Mouse (Mus musculus) liver, embryonic 13.5 days (tissue): ENCODE measurements around the gene Nav3. TPM values are rescaled to one million over a fixed set of nuclear protein-coding genes. Genes with fewer than 3 reads are reported as not detected.

Experiments used
- ATAC-seq: fragments of 200-750 bp; cut with Nextera tagmentation; 2 replicates; pipeline ENCODE4 v1.8.0; 2017; ENCODE audit warnings: low read depth, mild to moderate bottlenecking, moderate number of reproducible peaks, moderate library complexity
- DNase-seq: peaks from one replicate; pipeline ENCODE4 v3.0.0; 2022
- H3K27ac ChIP-seq: fragments of 300-500 bp; sonication (generic); 2 replicates; pipeline ENCODE4 v1.5.1; 2015; ENCODE audit warnings: moderate library complexity, mild to moderate bottlenecking, inconsistent platforms
- H3K27me3 ChIP-seq: fragments of 300-500 bp; sonication (generic); 2 replicates; pipeline ENCODE4 v1.6.1; 2015; ENCODE audit warnings: mild to moderate bottlenecking, inconsistent platforms
- H3K36me3 ChIP-seq: fragments of 300-500 bp; sonication (generic); 2 replicates; pipeline ENCODE4 v1.6.1; 2015; ENCODE audit warnings: mild to moderate bottlenecking, inconsistent platforms
- H3K4me1 ChIP-seq: fragments of 300-500 bp; sonication (generic); replicated peaks from 2 replicates; pipeline ENCODE4 v1.6.1; 2015; ENCODE audit warnings: inconsistent platforms
- H3K4me2 ChIP-seq: fragments of 300-500 bp; sonication (generic); 2 replicates; pipeline ENCODE4 v1.6.1; 2015; ENCODE audit warnings: inconsistent platforms, mild to moderate bottlenecking, moderate library complexity
- H3K4me3 ChIP-seq: fragments of 300-500 bp; sonication (generic); replicated peaks from 2 replicates; pipeline ENCODE4 v1.5.1; 2015; ENCODE audit warnings: mild to moderate bottlenecking, inconsistent platforms
- H3K9ac ChIP-seq: fragments of 300-500 bp; sonication (generic); 2 replicates; pipeline ENCODE4 v1.6.1; 2015; ENCODE audit warnings: mild to moderate bottlenecking, inconsistent platforms
- H3K9me3 ChIP-seq: fragments of 300-500 bp; sonication (generic); replicated peaks from 2 replicates; pipeline ENCODE4 v1.6.1; 2016; ENCODE audit warnings: inconsistent platforms
- WGBS: fragments of 180-500 bp; shearing (Covaris S2); methylation state at CpG from one replicate; pipeline ENCODE4 v1.1.7; 2015; ENCODE audit not compliant: insufficient replicate concordance; 5-methylcytosine and 5-hydroxymethylcytosine counted together
- polyA plus RNA-seq: library from polyadenylated mRNA; unstranded; fragments of >200 nt; fragmentation: Nextera tagmentation; extraction: Ambion mirVana; gene quantifications from 2 replicates; pipeline ENCODE4 v1.2.1, GENCODE M21; 2015

Gene Nav3
- polyA plus RNA-seq, 1 experiment from 2014 or later = 0.41 TPM

DNA sequence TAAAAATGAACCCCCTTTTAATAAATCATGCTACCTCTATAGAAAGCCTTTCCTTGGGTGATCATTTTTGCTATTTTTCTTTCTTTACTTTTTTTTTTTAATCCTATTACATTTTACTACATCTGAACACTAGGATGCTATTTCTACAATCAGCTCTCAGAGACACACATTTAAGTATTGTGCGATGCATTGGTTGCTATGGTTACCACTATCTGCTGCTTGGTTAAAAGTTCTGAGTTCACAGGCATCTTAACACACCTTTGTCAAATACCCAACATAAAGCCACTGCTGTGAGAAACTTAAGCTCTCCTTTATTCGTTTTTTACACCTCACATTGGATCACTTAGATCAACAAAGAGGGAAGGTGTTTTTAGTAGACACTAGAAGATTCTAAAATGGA, 338.7 kb downstream of the Nav3 start:
- Histone ChIP-seq H3K9me3 (no peaks in the 10 kb centered on the region), H3K4me3 (no peak overlapping the region), H3K9ac (no peak overlapping the region), H3K27me3 (no peaks in the 10 kb centered on the region), H3K27ac (no peak overlapping the region), H3K36me3 (no peaks in the 10 kb centered on the region), H3K4me1 (no peaks in the 10 kb centered on the region), H3K4me2 (no peak overlapping the region)
- no peak for ATAC-seq
- 47% methylated on average over 2 of the region's 2 CpGs for WGBS
- DNase-seq = no peak

GRCm38 (mm10) chr10:110112669-110113458, 343.1 kb downstream of the Nav3 start:
- no peaks in the 10 kb centered on the region for H3K4me1 ChIP-seq
- no peaks in the 10 kb centered on the region for H3K27me3 ChIP-seq
- H3K4me3 ChIP-seq = no peak overlapping the region
- no peak overlapping the region for H3K27ac ChIP-seq
- no peak overlapping the region for H3K4me2 ChIP-seq
- DNase-seq (no peak), ATAC-seq (no peak)
- no peak overlapping the region for H3K9ac ChIP-seq
- H3K36me3 ChIP-seq = no peaks in the 10 kb centered on the region
- no peaks in the 10 kb centered on the region for H3K9me3 ChIP-seq
- 63% methylated on average over 5 of the region's 5 CpGs for WGBS

DNA sequence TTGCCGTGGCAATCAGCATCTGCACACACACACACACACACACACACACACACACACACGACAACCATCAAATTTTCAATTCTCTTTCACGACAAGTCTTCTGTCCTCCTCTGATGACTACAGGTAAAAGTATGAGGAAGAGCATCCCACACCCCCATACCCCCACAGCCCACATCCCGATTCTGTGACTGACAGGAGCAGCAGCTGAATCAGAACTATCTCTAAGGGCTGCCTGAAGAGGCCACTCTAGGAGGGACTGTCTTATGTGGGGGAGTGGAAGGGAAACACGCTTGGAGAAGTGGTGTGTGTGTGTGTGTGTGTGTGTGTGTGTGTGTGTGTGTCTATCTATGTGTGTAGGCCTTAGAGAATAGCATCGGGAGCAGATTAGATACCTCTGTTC, 352.7 kb downstream of the Nav3 start:
- no peaks in the 10 kb centered on the region for H3K4me1 ChIP-seq
- WGBS = 64% methylated on average over 6 of the region's 6 CpGs
- no peak overlapping the region for H3K9ac ChIP-seq
- no peak for DNase-seq
- H3K4me2 ChIP-seq = no peak overlapping the region
- no peaks in the 10 kb centered on the region for H3K27me3 ChIP-seq
- H3K36me3 ChIP-seq = no peaks in the 10 kb centered on the region
- ATAC-seq = no peak
- H3K9me3 ChIP-seq = no peaks in the 10 kb centered on the region
- H3K4me3 ChIP-seq = no peak overlapping the region
- no peak overlapping the region for H3K27ac ChIP-seq

DNA sequence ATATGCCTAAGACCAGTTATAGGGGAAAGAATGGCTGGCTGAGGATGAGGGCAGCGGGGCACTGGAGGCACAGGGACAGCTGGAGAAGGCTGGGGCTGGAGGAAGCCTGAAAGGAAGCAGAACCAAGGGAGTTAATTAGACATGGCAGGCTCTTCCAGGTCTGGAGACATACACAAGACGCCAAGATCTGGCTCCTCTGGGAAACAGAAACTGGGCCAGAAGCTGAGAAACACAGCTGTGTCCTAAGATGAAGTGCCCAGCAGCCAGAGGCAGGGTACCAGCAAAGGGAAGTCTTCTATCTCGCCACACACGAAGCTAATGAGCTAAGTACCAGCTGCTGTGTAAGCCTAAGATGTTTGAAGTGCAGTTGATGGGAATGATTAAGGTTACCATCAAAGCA, 353.8 kb downstream of the Nav3 start:
- no peak overlapping the region for H3K4me3 ChIP-seq
- no peaks in the 10 kb centered on the region for H3K27me3 ChIP-seq
- DNase-seq (no peak), ATAC-seq (no peak)
- no peaks in the 10 kb centered on the region for H3K36me3 ChIP-seq
- no peak overlapping the region for H3K27ac ChIP-seq
- H3K4me2 ChIP-seq = no peak overlapping the region
- no peaks in the 10 kb centered on the region for H3K9me3 ChIP-seq
- 43% methylated on average over 4 of the region's 4 CpGs for WGBS
- no peak overlapping the region for H3K9ac ChIP-seq
- H3K4me1 ChIP-seq = no peaks in the 10 kb centered on the region

GRCm38 (mm10) chr10:110094433-110094832, 361.6 kb downstream of the Nav3 start:
- no peak overlapping the region for H3K4me3 ChIP-seq
- DNase-seq = no peak
- no peaks in the 10 kb centered on the region for H3K27me3 ChIP-seq
- H3K4me2 ChIP-seq = no peak overlapping the region
- no peaks in the 10 kb centered on the region for H3K9me3 ChIP-seq
- no peaks in the 10 kb centered on the region for H3K4me1 ChIP-seq
- no peaks in the 10 kb centered on the region for H3K36me3 ChIP-seq
- ATAC-seq = no peak
- H3K27ac ChIP-seq = no peak overlapping the region
- no peak overlapping the region for H3K9ac ChIP-seq

GRCm38 (mm10) chr10:110088444-110089061, 367.5 kb downstream of the Nav3 start:
- Histone ChIP-seq H3K27ac (no peak overlapping the region), H3K4me1 (no peaks in the 10 kb centered on the region), H3K36me3 (no peaks in the 10 kb centered on the region), H3K9me3 (no peaks in the 10 kb centered on the region), H3K4me3 (no peak overlapping the region), H3K9ac (no peak overlapping the region), H3K4me2 (no peak overlapping the region), H3K27me3 (no peaks in the 10 kb centered on the region)
- DNase-seq (no peak), ATAC-seq (no peak)
- WGBS = 60% methylated on average over 5 of the region's 5 CpGs

GRCm38 (mm10) chr10:110085903-110086302, 370.1 kb downstream of the Nav3 start:
- ATAC-seq = no peak
- 62% methylated on average over 1 of the region's 1 CpGs for WGBS
- Histone ChIP-seq H3K27ac (no peak overlapping the region), H3K4me1 (no peaks in the 10 kb centered on the region), H3K27me3 (no peaks in the 10 kb centered on the region), H3K4me3 (no peak overlapping the region), H3K36me3 (no peaks in the 10 kb centered on the region), H3K9ac (no peak overlapping the region), H3K9me3 (no peaks in the 10 kb centered on the region), H3K4me2 (no peak overlapping the region)
- no peak for DNase-seq

- no peak overlapping the region for H3K4me3 ChIP-seq
- no peak for DNase-seq
- no peaks in the 10 kb centered on the region for H3K9me3 ChIP-seq
- no peaks in the 10 kb centered on the region for H3K27me3 ChIP-seq
- no peak overlapping the region for H3K27ac ChIP-seq
- H3K9ac ChIP-seq = no peak overlapping the region
- no peak overlapping the region for H3K4me2 ChIP-seq
- 7% methylated on average over 5 of the region's 5 CpGs for WGBS
- no peak for ATAC-seq
- H3K36me3 ChIP-seq = no peaks in the 10 kb centered on the region
- no peaks in the 10 kb centered on the region for H3K4me1 ChIP-seq
Observed at GRCm38 (mm10) chr10:110085156-110085555, 370.8 kb downstream of the Nav3 start.

DNA sequence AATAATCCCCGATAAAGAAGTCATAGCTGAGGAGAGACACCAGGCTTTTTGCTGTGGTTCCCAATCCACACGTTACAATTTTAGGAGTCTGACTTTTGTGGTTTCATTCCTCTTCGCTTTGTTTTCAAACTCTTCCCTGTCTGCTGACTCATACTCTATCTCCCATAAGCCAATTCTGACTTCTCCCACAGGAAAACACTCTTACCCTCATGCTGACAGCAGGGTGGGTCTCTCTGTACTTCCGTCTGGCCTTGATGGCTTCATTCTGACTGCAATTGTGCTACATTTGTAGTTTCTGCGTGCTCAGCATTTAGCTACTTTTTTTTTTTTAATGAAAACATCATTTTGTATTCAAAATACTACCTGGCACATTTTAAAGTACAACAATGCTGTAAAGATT, 379.4 kb downstream of the Nav3 start:
- 49% methylated on average over 5 of the region's 5 CpGs for WGBS
- Histone ChIP-seq H3K4me1 (no peaks in the 10 kb centered on the region), H3K27ac (no peak overlapping the region), H3K4me3 (no peak overlapping the region), H3K36me3 (no peaks in the 10 kb centered on the region), H3K9ac (no peak overlapping the region), H3K27me3 (no peaks in the 10 kb centered on the region), H3K9me3 (no peaks in the 10 kb centered on the region), H3K4me2 (no peak overlapping the region)
- no peak for DNase-seq
- ATAC-seq = no peak

DNA sequence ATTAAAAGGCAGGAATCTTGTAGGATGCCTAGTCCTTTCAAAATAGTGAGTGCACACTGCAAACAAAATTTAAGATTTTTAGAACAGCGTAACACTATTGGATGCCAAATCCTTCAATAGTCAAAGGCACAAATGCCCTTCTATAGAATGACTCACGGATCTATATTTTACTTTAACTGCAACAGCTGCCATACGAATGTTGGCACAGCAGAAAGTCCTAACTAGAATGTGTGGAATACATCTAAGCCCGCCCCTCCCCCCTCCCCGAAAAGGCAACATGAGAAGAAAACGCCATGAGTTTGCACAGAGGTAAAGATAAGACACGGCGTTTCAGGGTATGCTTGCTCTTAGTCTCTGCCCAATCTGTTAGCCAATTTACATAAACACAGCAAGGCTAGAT, 383.6 kb downstream of the Nav3 start:
- no peak overlapping the region for H3K4me2 ChIP-seq
- H3K9ac ChIP-seq = no peak overlapping the region
- DNase-seq (no peak), ATAC-seq (no peak)
- no peak overlapping the region for H3K27ac ChIP-seq
- H3K4me1 ChIP-seq = no peaks in the 10 kb centered on the region
- no peak overlapping the region for H3K4me3 ChIP-seq
- H3K27me3 ChIP-seq = no peaks in the 10 kb centered on the region
- no peaks in the 10 kb centered on the region for H3K36me3 ChIP-seq
- WGBS = 51% methylated on average over 8 of the region's 8 CpGs
- H3K9me3 ChIP-seq = no peaks in the 10 kb centered on the region

- no peak overlapping the region for H3K27ac ChIP-seq
- WGBS = 57% methylated on average over 5 of the region's 5 CpGs
- no peak for ATAC-seq
- H3K4me2 ChIP-seq = no peak overlapping the region
- H3K9ac ChIP-seq = no peak overlapping the region
- H3K9me3 ChIP-seq = no peaks in the 10 kb centered on the region
- no peak for DNase-seq
- no peaks in the 10 kb centered on the region for H3K4me1 ChIP-seq
- H3K36me3 ChIP-seq = no peaks in the 10 kb centered on the region
- H3K27me3 ChIP-seq = no peaks in the 10 kb centered on the region
- H3K4me3 ChIP-seq = no peak overlapping the region
Observed at GRCm38 (mm10) chr10:110061166-110061565, 394.8 kb downstream of the Nav3 start.

GRCm38 (mm10) chr10:110037547-110037946, 418.5 kb downstream of the Nav3 start:
- Histone ChIP-seq H3K9me3 (no peaks in the 10 kb centered on the region), H3K27ac (no peak overlapping the region), H3K36me3 (no peaks in the 10 kb centered on the region), H3K4me2 (no peak overlapping the region), H3K4me1 (no peaks in the 10 kb centered on the region), H3K27me3 (no peaks in the 10 kb centered on the region), H3K9ac (no peak overlapping the region), H3K4me3 (no peak overlapping the region)
- ATAC-seq = no peak
- DNase-seq = no peak
- WGBS = 60% methylated on average over 4 of the region's 4 CpGs
